Mouse (Mus musculus): Measurements from ENCODE around the gene Olfr558. TPM values are rescaled to one million over a fixed set of nuclear protein-coding genes. Genes with fewer than 3 reads are reported as not detected.

The Olfr558 gene
- polyA plus RNA-seq, 1 experiment from 2014 or later, result 0.71 TPM

DNA sequence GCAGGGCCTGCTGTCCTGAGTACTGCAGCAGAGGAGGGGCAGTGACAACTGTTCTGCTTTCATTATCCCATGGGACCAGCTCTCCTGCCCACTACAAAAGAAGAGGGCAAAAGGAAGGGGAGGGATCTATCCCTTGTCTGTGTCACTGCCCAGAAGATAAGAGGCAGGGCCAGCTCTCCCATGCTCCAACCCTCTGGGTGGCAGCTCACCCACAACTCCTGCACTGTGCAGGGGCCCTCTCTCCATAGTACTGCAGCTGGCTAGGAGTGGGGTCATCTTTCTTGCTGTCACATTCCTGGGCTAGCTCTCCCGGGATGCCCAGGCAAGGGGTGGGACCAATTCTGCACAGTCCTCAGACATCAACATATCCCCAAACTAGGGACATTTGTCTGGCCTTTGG is 31.8 kb downstream of the Olfr558 start:
- H3K27me3 ChIP-seq, result no peaks in the 10 kb centered on the region
- no peak overlapping the region for H3K27ac ChIP-seq (replicated peaks)
- ATAC-seq (ENCODE audit: insufficient number of reproducible peaks, low FRiP score, low TSS enrichment, low read depth), result no peak
- 67% methylated on average over 1 of the region's 1 CpGs for WGBS
- no peak overlapping the region for H3K4me2 ChIP-seq (replicated peaks)
- no peaks in the 10 kb centered on the region for H3K36me3 ChIP-seq
- H3K9ac ChIP-seq, result no peak overlapping the region
- H3K4me1 ChIP-seq, result no peaks in the 10 kb centered on the region
- no peaks in the 10 kb centered on the region for H3K9me3 ChIP-seq (replicated peaks)
- H3K4me3 ChIP-seq (replicated peaks), result no peak overlapping the region

GRCm38 (mm10) chr7:102737705-102738104 is 35.7 kb downstream of the Olfr558 start:
- no peaks in the 10 kb centered on the region for H3K9me3 ChIP-seq (replicated peaks)
- H3K4me1 ChIP-seq, result no peaks in the 10 kb centered on the region
- H3K9ac ChIP-seq, result no peak overlapping the region
- no peak overlapping the region for H3K27ac ChIP-seq (replicated peaks)
- H3K27me3 ChIP-seq, result no peaks in the 10 kb centered on the region
- ATAC-seq (ENCODE audit: insufficient number of reproducible peaks, low FRiP score, low TSS enrichment, low read depth), result no peak
- no peak overlapping the region for H3K4me2 ChIP-seq (replicated peaks)
- 51% methylated on average over 2 of the region's 2 CpGs for WGBS
- no peaks in the 10 kb centered on the region for H3K36me3 ChIP-seq
- no peak overlapping the region for H3K4me3 ChIP-seq (replicated peaks)

DNA sequence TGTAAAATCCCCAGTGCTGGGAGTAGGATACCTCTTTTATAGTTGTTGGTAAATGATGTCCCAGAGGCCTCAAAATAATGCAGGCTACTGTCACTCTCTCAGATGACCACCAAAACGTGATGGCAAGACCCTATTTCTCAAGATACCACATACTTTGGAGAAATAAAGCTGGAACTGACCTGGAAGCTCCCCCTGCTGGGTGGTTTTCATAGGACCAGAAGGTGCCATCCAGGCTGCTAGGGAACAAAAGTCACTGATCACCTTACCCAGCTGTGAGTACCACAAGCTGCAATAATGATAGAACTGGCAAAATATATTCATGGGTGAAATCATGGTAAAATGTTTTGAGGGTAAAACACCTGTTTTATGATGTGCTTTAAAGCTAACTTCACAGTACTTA is 50.1 kb downstream of the Olfr558 start:
- Histone ChIP-seq H3K4me2 (replicated peaks) (no peak overlapping the region), H3K4me3 (replicated peaks) (no peak overlapping the region), H3K27me3 (no peaks in the 10 kb centered on the region), H3K27ac (replicated peaks) (no peak overlapping the region), H3K9me3 (replicated peaks) (no peaks in the 10 kb centered on the region), H3K4me1 (no peaks in the 10 kb centered on the region), H3K9ac (no peak overlapping the region), H3K36me3 (no peaks in the 10 kb centered on the region)
- no peak for ATAC-seq (ENCODE audit: insufficient number of reproducible peaks, low FRiP score, low TSS enrichment, low read depth)
- 8% methylated on average over 1 of the region's 1 CpGs for WGBS

DNA sequence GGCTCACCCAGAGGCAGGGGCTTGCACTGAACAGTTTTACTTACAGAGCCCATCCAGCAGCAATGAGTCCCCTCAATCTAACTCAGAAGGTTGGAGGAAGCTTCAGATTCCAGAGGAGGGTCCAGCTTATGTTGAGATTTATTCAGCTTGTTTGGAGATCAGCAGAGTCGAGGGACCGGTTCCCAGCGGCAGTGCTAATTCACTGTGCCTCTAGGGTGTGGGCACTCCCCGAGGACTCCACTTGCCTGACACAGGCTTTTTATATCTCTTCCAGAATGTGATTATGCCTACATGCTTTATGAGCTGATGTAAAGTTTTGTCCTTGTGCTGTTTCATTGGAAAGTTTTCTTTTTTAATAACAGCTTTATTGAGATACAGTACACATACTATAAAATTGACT is 57.3 kb downstream of the Olfr558 start, which contains the start of the genes Olfr560 and Olfr78:
TSS of gene Olfr560 (minus strand) at position 101 of the 400 bp plus-strand sequence.
TSS of gene Olfr78 (minus strand) at position 206 of the 400 bp plus-strand sequence.
- WGBS, result 64% methylated on average over 4 of the region's 4 CpGs
- Histone ChIP-seq H3K27ac (replicated peaks) (no peak within 1 kb of the TSS), H3K4me1 (no peaks in the 10 kb centered on the region), H3K36me3 (no peaks in the 10 kb centered on the region), H3K9me3 (replicated peaks) (no peaks in the 10 kb centered on the region), H3K27me3 (no peaks in the 10 kb centered on the region), H3K4me2 (replicated peaks) (no peak within 1 kb of the TSS), H3K4me3 (replicated peaks) (no peak within 1 kb of the TSS), H3K9ac (no peak within 1 kb of the TSS)
- no peak for ATAC-seq (ENCODE audit: insufficient number of reproducible peaks, low FRiP score, low TSS enrichment, low read depth)

Other genes starting within 250 kb of the Olfr558 start
- 0.51 and 0.68 TPM in 2 replicates for gene Olfr543, start 220.5 kb upstream of the Olfr558 start, polyA plus RNA-seq (2015; fragmentation: Nextera tagmentation; extraction: Ambion mirVana)
- gene Olfr544, start 213.9 kb upstream of the Olfr558 start, polyA plus RNA-seq (2015; fragmentation: Nextera tagmentation; extraction: Ambion mirVana), result 0.68 and 0.71 TPM in 2 replicates
- gene Olfr545, start 202.6 kb upstream of the Olfr558 start, polyA plus RNA-seq (2015; fragmentation: Nextera tagmentation; extraction: Ambion mirVana), result 0.13 TPM in 1 of 2 replicates, not detected in the other
- not detected in 2 replicates for gene Olfr547, start 167.5 kb upstream of the Olfr558 start, polyA plus RNA-seq (2015; fragmentation: Nextera tagmentation; extraction: Ambion mirVana)
- gene Olfr548-ps1, start 161.3 kb upstream of the Olfr558 start, polyA plus RNA-seq (2015; fragmentation: Nextera tagmentation; extraction: Ambion mirVana), result 0.11 and 0.12 TPM in 2 replicates
- gene Olfr549, start 152.3 kb upstream of the Olfr558 start, polyA plus RNA-seq (2015; fragmentation: Nextera tagmentation; extraction: Ambion mirVana), result 0.08 and 0.16 TPM in 2 replicates
- gene Trim21, start 136.7 kb upstream of the Olfr558 start, polyA plus RNA-seq (2015; fragmentation: Nextera tagmentation; extraction: Ambion mirVana), result 0.54 and 0.81 TPM in 2 replicates
- 0.20 and 0.68 TPM in 2 replicates for gene Olfr550, start 130.8 kb upstream of the Olfr558 start, polyA plus RNA-seq (2015; fragmentation: Nextera tagmentation; extraction: Ambion mirVana)
- 0.07 TPM in 1 of 2 replicates, not detected in the other for gene Olfr551, start 110.3 kb upstream of the Olfr558 start, polyA plus RNA-seq (2015; fragmentation: Nextera tagmentation; extraction: Ambion mirVana)
- 0.12 and 0.15 TPM in 2 replicates for gene Olfr552, start 104.4 kb upstream of the Olfr558 start, polyA plus RNA-seq (2015; fragmentation: Nextera tagmentation; extraction: Ambion mirVana)
- gene Olfr553, start 84.0 kb upstream of the Olfr558 start, polyA plus RNA-seq (2015; fragmentation: Nextera tagmentation; extraction: Ambion mirVana), result 0.14 and 0.21 TPM in 2 replicates
- 0.17 TPM in 1 of 2 replicates, not detected in the other for gene Olfr554, start 63.8 kb upstream of the Olfr558 start, polyA plus RNA-seq (2015; fragmentation: Nextera tagmentation; extraction: Ambion mirVana)
- gene Olfr555, start 43.4 kb upstream of the Olfr558 start, polyA plus RNA-seq (2015; fragmentation: Nextera tagmentation; extraction: Ambion mirVana), result not detected in 2 replicates
- gene Olfr556, start 37.3 kb upstream of the Olfr558 start, polyA plus RNA-seq (2015; fragmentation: Nextera tagmentation; extraction: Ambion mirVana), result not detected in 2 replicates
- 14.9 and 17.4 TPM in 2 replicates for gene Trim68, start 14.9 kb upstream of the Olfr558 start, polyA plus RNA-seq (2015; fragmentation: Nextera tagmentation; extraction: Ambion mirVana)
- 0.09 and 0.16 TPM in 2 replicates for gene Olfr557, start 6.3 kb upstream of the Olfr558 start, polyA plus RNA-seq (2015; fragmentation: Nextera tagmentation; extraction: Ambion mirVana)
- 0.11 and 0.41 TPM in 2 replicates for gene Olfr33, start 16.9 kb downstream of the Olfr558 start, polyA plus RNA-seq (2015; fragmentation: Nextera tagmentation; extraction: Ambion mirVana)
- gene Olfr559, start 25.3 kb downstream of the Olfr558 start, polyA plus RNA-seq (2015; fragmentation: Nextera tagmentation; extraction: Ambion mirVana), result not detected in 2 replicates
- gene Olfr560, start 57.2 kb downstream of the Olfr558 start, polyA plus RNA-seq (2015; fragmentation: Nextera tagmentation; extraction: Ambion mirVana), result 0.08 TPM in 1 of 2 replicates, not detected in the other
- gene Olfr78, start 57.3 kb downstream of the Olfr558 start, polyA plus RNA-seq (2015; fragmentation: Nextera tagmentation; extraction: Ambion mirVana), result 0.18 and 0.35 TPM in 2 replicates
- gene Olfr561, start 69.0 kb downstream of the Olfr558 start, polyA plus RNA-seq (2015; fragmentation: Nextera tagmentation; extraction: Ambion mirVana), result 0.09 and 0.25 TPM in 2 replicates
- not detected in 2 replicates for gene Olfr564, start 101.3 kb downstream of the Olfr558 start, polyA plus RNA-seq (2015; fragmentation: Nextera tagmentation; extraction: Ambion mirVana)
- 0.18 and 0.51 TPM in 2 replicates for gene Olfr566, start 156.6 kb downstream of the Olfr558 start, polyA plus RNA-seq (2015; fragmentation: Nextera tagmentation; extraction: Ambion mirVana)
- gene Olfr568, start 174.9 kb downstream of the Olfr558 start, polyA plus RNA-seq (2015; fragmentation: Nextera tagmentation; extraction: Ambion mirVana), result 0.18 TPM in 1 of 2 replicates, not detected in the other
- gene Olfr569, start 188.7 kb downstream of the Olfr558 start, polyA plus RNA-seq (2015; fragmentation: Nextera tagmentation; extraction: Ambion mirVana), result 0.11 TPM in 1 of 2 replicates, not detected in the other
- gene Olfr570, start 192.4 kb downstream of the Olfr558 start, polyA plus RNA-seq (2015; fragmentation: Nextera tagmentation; extraction: Ambion mirVana), result 0.38 and 0.67 TPM in 2 replicates
- 0.08 and 0.09 TPM in 2 replicates for gene Olfr571, start 215.3 kb downstream of the Olfr558 start, polyA plus RNA-seq (2015; fragmentation: Nextera tagmentation; extraction: Ambion mirVana)
- not detected in 2 replicates for gene Olfr572, start 222.2 kb downstream of the Olfr558 start, polyA plus RNA-seq (2015; fragmentation: Nextera tagmentation; extraction: Ambion mirVana)
- not detected in 2 replicates for gene Olfr573-ps1, start 240.4 kb downstream of the Olfr558 start, polyA plus RNA-seq (2015; fragmentation: Nextera tagmentation; extraction: Ambion mirVana)
- not detected in 2 replicates for gene Olfr574, start 246.3 kb downstream of the Olfr558 start, polyA plus RNA-seq (2015; fragmentation: Nextera tagmentation; extraction: Ambion mirVana)

Measured in embryonic facial prominence, embryonic 15.5 days (tissue).